Mouse (Mus musculus) E14TG2a.4 (cell line): ENCODE measurements around the gene Gm13539.
"Not testable (repeated sequence)": the region's sequence is repeated elsewhere in the genome, so short reads cannot be mapped to it uniquely, and the experiment has no call there.

Experiments
- H3K27me3 ChIP-seq: 2 replicates; pipeline ENCODE4 v1.6.1; 2014; ENCODE audit warnings: low read length, control low read depth; ENCODE audit not compliant: insufficient read depth
- H3K36me3 ChIP-seq: 2 replicates; pipeline ENCODE4 v1.6.1; 2014; ENCODE audit warnings: low read length, control low read depth; ENCODE audit not compliant: insufficient read depth
- H3K4me1 ChIP-seq: replicated peaks from 2 replicates; pipeline ENCODE4 v1.6.1; 2014; ENCODE audit warnings: low read depth, low read length, control low read depth
- H3K4me3 ChIP-seq: replicated peaks from 2 replicates; pipeline ENCODE4 v1.5.1; 2014; ENCODE audit warnings: mild to moderate bottlenecking, low read length
- H3K9me3 ChIP-seq: 2 replicates; pipeline ENCODE4 v1.6.1; 2014; ENCODE audit warnings: low read length, control low read depth
- CTCF ChIP-seq: conservative IDR thresholded peaks from 2 replicates; pipeline ENCODE4 v1.5.1; 2014; ENCODE audit warnings: low read length
- NANOG ChIP-seq: IDR thresholded peaks from 2 replicates; pipeline ENCODE4 v1.6.1; 2014; ENCODE audit warnings: borderline replicate concordance, low read length, mixed read lengths
- POU5F1 ChIP-seq: IDR thresholded peaks from 2 replicates; pipeline ENCODE4 v1.6.1; 2014; ENCODE audit warnings: low read length, borderline replicate concordance

Gm13539 gene

GRCm38 (mm10) chr2:25781957-25782356 is at the start of gene Gm13539:
Gene Gm13539 (plus strand): TSS chr2:25782257.
- Histone ChIP-seq H3K9me3 (no peaks in the 10 kb centered on the region), H3K27me3 (no peaks in the 10 kb centered on the region), H3K4me3 (no peak within 1 kb of the TSS), H3K36me3 (no peaks in the 10 kb centered on the region), H3K4me1 (no peaks in the 10 kb centered on the region)
- TF ChIP-seq POU5F1 (no peak), NANOG (no peak), CTCF (no peak)

GRCm38 (mm10) chr2:25733199-25733930 is 48.7 kb upstream of the Gm13539 start:
- no peak overlapping the region for H3K4me3 ChIP-seq
- no peaks in the 10 kb centered on the region for H3K36me3 ChIP-seq
- H3K9me3 ChIP-seq: peaks cover 8% of the 10 kb centered on the region
- H3K4me1 ChIP-seq: no peaks in the 10 kb centered on the region
- no peaks in the 10 kb centered on the region for H3K27me3 ChIP-seq
- TF ChIP-seq CTCF (no peak), POU5F1 (no peak), NANOG (no peak)

DNA sequence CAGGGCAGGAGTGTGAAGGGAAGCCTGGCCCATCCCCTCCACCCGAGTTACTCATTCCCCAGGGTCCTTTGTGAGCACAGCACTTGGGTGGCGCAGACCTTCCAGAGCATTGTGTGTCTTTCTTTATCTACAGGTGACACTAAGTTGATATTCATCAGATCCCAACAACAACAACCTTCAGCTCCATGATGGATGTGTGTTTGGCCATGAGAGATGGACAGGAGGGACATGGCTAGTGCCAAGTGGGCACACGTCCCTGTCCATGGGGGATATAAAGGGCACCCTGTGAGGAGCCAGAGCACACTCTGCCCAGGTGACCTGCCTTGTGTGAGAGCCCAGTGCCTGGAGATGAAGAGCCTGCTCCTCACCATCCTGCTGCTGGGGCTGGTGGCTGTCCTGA is 45.3 kb upstream of the Gm13539 start, which contains the start of gene Obp2b:
Obp2b (plus strand) TSS at position 301 of the 400 bp plus-strand sequence.
- not testable (repeated sequence) for H3K36me3 ChIP-seq, H3K4me3 ChIP-seq, H3K9me3 ChIP-seq, H3K27me3 ChIP-seq, H3K4me1 ChIP-seq

DNA sequence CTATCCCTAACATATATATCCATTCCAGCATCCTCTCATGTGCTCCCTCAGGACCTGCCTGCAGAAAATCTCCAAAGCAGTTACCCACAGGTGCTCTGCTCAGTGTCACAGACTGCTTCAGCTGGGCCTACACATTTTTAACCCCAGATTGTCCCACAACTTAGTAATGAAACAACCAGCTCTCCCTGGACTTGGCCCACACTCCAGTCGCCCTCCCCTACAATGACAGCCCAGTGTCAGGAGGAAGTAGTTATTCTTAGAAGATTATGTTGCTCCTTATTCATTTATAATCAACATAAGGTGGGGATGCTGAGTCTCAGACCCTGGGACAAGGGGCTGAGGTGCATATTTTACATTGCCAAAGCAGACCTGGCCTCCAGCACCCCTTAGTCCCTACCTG is 40.4 kb upstream of the Gm13539 start:
- H3K36me3 ChIP-seq: no peaks in the 10 kb centered on the region
- peaks cover 8% of the 10 kb centered on the region for H3K9me3 ChIP-seq
- TF ChIP-seq NANOG: no peak
- TF ChIP-seq POU5F1: no peak
- TF ChIP-seq CTCF: no peak
- no peaks in the 10 kb centered on the region for H3K27me3 ChIP-seq
- no peaks in the 10 kb centered on the region for H3K4me1 ChIP-seq
- H3K4me3 ChIP-seq: no peak overlapping the region

GRCm38 (mm10) chr2:25754201-25754600 is 27.9 kb upstream of the Gm13539 start:
- no peaks in the 10 kb centered on the region for H3K27me3 ChIP-seq
- H3K4me3 ChIP-seq: no peak overlapping the region
- no peaks in the 10 kb centered on the region for H3K9me3 ChIP-seq
- no peak for TF ChIP-seq CTCF
- TF ChIP-seq NANOG: no peak
- TF ChIP-seq POU5F1: no peak
- no peaks in the 10 kb centered on the region for H3K4me1 ChIP-seq
- H3K36me3 ChIP-seq: no peaks in the 10 kb centered on the region

- Histone ChIP-seq H3K4me3 (no peak overlapping the region), H3K4me1 (no peaks in the 10 kb centered on the region), H3K36me3 (no peaks in the 10 kb centered on the region), H3K9me3 (no peaks in the 10 kb centered on the region), H3K27me3 (no peaks in the 10 kb centered on the region)
- TF ChIP-seq CTCF (no peak), NANOG (no peak), POU5F1 (no peak)
Measured at GRCm38 (mm10) chr2:25758064-25758625, 23.9 kb upstream of the Gm13539 start.

GRCm38 (mm10) chr2:25765269-25765668 is 16.8 kb upstream of the Gm13539 start, which contains the start of gene Lcn3:
Gene Lcn3 (plus strand): TSS chr2:25765569.
- TF ChIP-seq POU5F1: no peak
- no peak for TF ChIP-seq CTCF
- no peak for TF ChIP-seq NANOG
- H3K36me3 ChIP-seq: no peaks in the 10 kb centered on the region
- H3K27me3 ChIP-seq: no peaks in the 10 kb centered on the region; the same call in 1 of the 2 replicates
- H3K4me3 ChIP-seq: no peak within 1 kb of the TSS
- no peaks in the 10 kb centered on the region for H3K4me1 ChIP-seq
- no peaks in the 10 kb centered on the region for H3K9me3 ChIP-seq

- no peaks in the 10 kb centered on the region for H3K36me3 ChIP-seq
- no peaks in the 10 kb centered on the region for H3K9me3 ChIP-seq
- no peak for TF ChIP-seq CTCF
- no peak for TF ChIP-seq POU5F1
- TF ChIP-seq NANOG: no peak
- no peaks in the 10 kb centered on the region for H3K4me1 ChIP-seq
- H3K4me3 ChIP-seq: no peak overlapping the region
- no peaks in the 10 kb centered on the region; the same call in 1 of the 2 replicates for H3K27me3 ChIP-seq
Measured at GRCm38 (mm10) chr2:25767764-25768163, 14.3 kb upstream of the Gm13539 start.

DNA sequence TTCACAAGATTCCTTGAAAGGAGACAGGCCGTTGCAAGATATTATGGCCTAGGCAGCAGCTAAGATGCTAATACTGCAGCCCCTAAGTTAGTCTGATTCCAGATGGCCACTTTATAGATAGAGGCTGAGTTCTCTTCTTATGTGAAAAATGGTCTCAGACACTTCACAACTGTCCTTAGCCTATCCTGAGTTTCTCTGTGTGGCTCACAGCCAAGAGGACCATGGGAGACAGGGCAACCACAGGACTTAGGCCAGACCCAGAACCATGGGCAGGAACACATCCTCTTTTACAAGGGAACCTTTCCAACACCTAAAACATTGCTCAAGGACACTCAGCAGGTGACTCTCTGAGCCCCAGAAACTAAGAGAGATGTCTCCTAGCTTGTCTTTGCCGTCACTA is 8.6 kb upstream of the Gm13539 start:
- H3K4me1 ChIP-seq: no peaks in the 10 kb centered on the region
- no peak for TF ChIP-seq POU5F1
- no peak for TF ChIP-seq CTCF
- no peak for TF ChIP-seq NANOG

More for the DNA sequence above, 8.6 kb upstream of the Gm13539 start:
- no peaks in the 10 kb centered on the region for H3K36me3 ChIP-seq
- no peaks in the 10 kb centered on the region for H3K9me3 ChIP-seq
- no peaks in the 10 kb centered on the region; the same call in 1 of the 2 replicates for H3K27me3 ChIP-seq
- no peak overlapping the region for H3K4me3 ChIP-seq
